33 mouse cellular contexts compared by ENCODE assay signal in the genomic region with DNA sequence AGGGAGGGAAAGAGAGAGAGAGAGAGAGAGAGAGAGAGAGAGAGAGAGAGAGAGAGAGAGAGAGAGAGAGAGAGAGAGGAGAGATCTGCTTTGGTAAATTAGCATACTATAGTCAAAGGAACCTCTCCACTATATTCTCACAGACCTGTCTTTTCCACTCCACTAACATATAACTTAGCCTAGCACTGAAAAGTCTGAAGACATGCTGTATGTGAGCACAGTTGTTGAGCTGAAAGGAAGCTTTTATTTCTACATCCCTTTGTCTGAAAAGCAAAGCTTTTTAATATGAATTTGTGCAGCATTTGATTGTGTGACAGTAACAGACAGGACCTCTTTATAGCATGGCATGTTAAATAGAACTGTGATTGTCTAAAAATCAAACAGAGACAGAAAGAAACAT.
"Had no signal": no experiment of that assay in that cellular context is flagged by ENCODE, and none has a peak within 500 bp of the region (broad histone marks: within the 10 kb centered on the region; RNA-seq: fewer than 3 reads in every experiment).

No protein-coding gene starts in this region.

- H3K9me3 ChIP-seq: limb, embryonic 10.5 days; limb, embryonic 13.5 days; limb, embryonic 15.5 days; liver, embryonic 12.5 days; liver, embryonic 13.5 days; liver, embryonic 15.5 days; lung, embryonic 15.5 days; midbrain, embryonic 12.5 days; midbrain, embryonic 13.5 days; midbrain, embryonic 15.5 days; neural tube, embryonic 12.5 days; neural tube, embryonic 13.5 days had no signal

- H3K4me2 ChIP-seq: limb, embryonic 12.5 days; limb, embryonic 13.5 days; limb, embryonic 15.5 days; liver, embryonic 11.5 days; liver, embryonic 12.5 days; liver, embryonic 13.5 days; liver, embryonic 15.5 days; lung, embryonic 14.5 days; lung, embryonic 15.5 days; midbrain, embryonic 11.5 days; midbrain, embryonic 12.5 days; midbrain, embryonic 13.5 days; midbrain, embryonic 15.5 days; neural tube, embryonic 12.5 days; neural tube, embryonic 13.5 days had no signal

- H3K27ac ChIP-seq: limb, embryonic 10.5 days; limb, embryonic 12.5 days; limb, embryonic 13.5 days; limb, embryonic 15.5 days; liver, embryonic 12.5 days; liver, embryonic 13.5 days; liver, embryonic 14.5 days; liver, embryonic 15.5 days; lung, embryonic 15.5 days; macrophage; midbrain, embryonic 10.5 days; midbrain, embryonic 12.5 days; midbrain, embryonic 13.5 days; midbrain, embryonic 15.5 days; neural tube, embryonic 12.5 days; neural tube, embryonic 13.5 days had no signal

- H3K27me3 ChIP-seq: limb, embryonic 12.5 days; limb, embryonic 13.5 days; limb, embryonic 15.5 days; liver, embryonic 12.5 days; liver, embryonic 13.5 days; liver, embryonic 15.5 days; lung, embryonic 15.5 days; megakaryocyte, embryonic 14.5 days; midbrain, embryonic 12.5 days; midbrain, embryonic 13.5 days; midbrain, embryonic 15.5 days; neural tube, embryonic 12.5 days; neural tube, embryonic 13.5 days had no signal

- H3K36me3 ChIP-seq: limb, embryonic 10.5 days; limb, embryonic 12.5 days; limb, embryonic 13.5 days; limb, embryonic 15.5 days; liver, embryonic 12.5 days; liver, embryonic 13.5 days; liver, embryonic 15.5 days; lung, embryonic 15.5 days; midbrain, embryonic 10.5 days; midbrain, embryonic 12.5 days; midbrain, embryonic 13.5 days; midbrain, embryonic 15.5 days; neural tube, embryonic 12.5 days; neural tube, embryonic 13.5 days had no signal

- H3K4me1 ChIP-seq: limb, embryonic 10.5 days; limb, embryonic 12.5 days; limb, embryonic 13.5 days; limb, embryonic 15.5 days; liver, embryonic 12.5 days; liver, embryonic 13.5 days; liver, embryonic 15.5 days; lung, embryonic 15.5 days; megakaryocyte, embryonic 14.5 days; midbrain, embryonic 10.5 days; midbrain, embryonic 12.5 days; midbrain, embryonic 13.5 days; midbrain, embryonic 15.5 days; neural tube, embryonic 12.5 days; neural tube, embryonic 13.5 days had no signal

- ATAC-seq: liver, embryonic 12.5 days; liver, postnatal 0 days; lung, postnatal 0 days; midbrain, embryonic 13.5 days; midbrain, embryonic 15.5 days; midbrain, embryonic 16.5 days had no signal

- H3K4me3 ChIP-seq: limb, embryonic 10.5 days; limb, embryonic 12.5 days; limb, embryonic 13.5 days; limb, embryonic 15.5 days; liver, embryonic 12.5 days; liver, embryonic 13.5 days; liver, embryonic 15.5 days; lung, embryonic 15.5 days; megakaryocyte, embryonic 14.5 days; midbrain, embryonic 10.5 days; midbrain, embryonic 12.5 days; midbrain, embryonic 13.5 days; midbrain, embryonic 15.5 days; myocyte; neural tube, embryonic 12.5 days; neural tube, embryonic 13.5 days had no signal

- H3K9ac ChIP-seq: limb, embryonic 12.5 days; limb, embryonic 13.5 days; limb, embryonic 15.5 days; liver, embryonic 12.5 days; liver, embryonic 13.5 days; liver, embryonic 14.5 days; liver, embryonic 15.5 days; liver, postnatal 0 days; lung, embryonic 14.5 days; lung, embryonic 15.5 days; midbrain, embryonic 12.5 days; midbrain, embryonic 13.5 days; midbrain, embryonic 15.5 days; neural tube, embryonic 12.5 days; neural tube, embryonic 13.5 days had no signal

- DNase-seq: left cerebral cortex, postnatal 4 days; liver; liver, embryonic 13.5 days; liver, postnatal 0 days; lung, adult 18-20 months; lung, adult 2 months; lung, embryonic 14.5 days; lung, postnatal 10 days; lung, postnatal 14 days; lung, postnatal 36 days; lung, postnatal 4 days; midbrain, embryonic 14.5 days had no signal
